Comparison of ENCODE assay signal across 14 mouse cellular contexts in the genomic region with DNA sequence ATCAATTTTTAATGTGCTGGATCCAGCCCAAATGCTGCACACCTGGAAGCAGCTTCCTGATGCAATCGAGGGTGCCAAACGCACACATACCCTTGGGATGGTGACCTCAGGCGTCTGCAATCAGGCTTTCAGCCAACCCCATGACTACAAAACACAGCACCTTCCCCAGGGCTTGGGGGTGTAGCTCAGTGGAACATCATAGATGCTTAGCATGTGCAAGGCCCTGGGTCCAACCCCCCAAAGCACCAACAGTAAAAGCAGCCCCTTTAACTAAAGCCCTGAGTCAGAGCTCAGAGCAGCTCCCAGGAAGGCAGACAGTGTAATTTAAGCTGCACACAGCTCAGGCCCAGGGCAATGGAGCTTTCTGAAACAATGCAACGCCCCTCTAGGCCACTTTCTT. TPM values are rescaled to one million over a fixed set of nuclear protein-coding genes. Genes with fewer than 3 reads are reported as not detected.
DNase-seq lines count a peak whose midpoint lies in the region; ATAC-seq lines count a peak whose summit lies in the region.
"Had no signal": no experiment of that assay in that cellular context is flagged by ENCODE, and none has a peak within 500 bp of the region (broad histone marks: within the 10 kb centered on the region; RNA-seq: fewer than 3 reads in every experiment).

No protein-coding gene starts in this region.

- peaks cover 51% of the 10 kb centered on the region for H3K4me1 ChIP-seq in midbrain, embryonic 10.5 days
- H3K4me1 ChIP-seq in midbrain, embryonic 11.5 days (ENCODE audit: control insufficient read depth, insufficient read depth, low read length) = peaks cover 24% of the 10 kb centered on the region
- H3K4me1 ChIP-seq in embryonic facial prominence, embryonic 12.5 days = peaks cover 30% of the 10 kb centered on the region
- H3K4me1 ChIP-seq in midbrain, embryonic 16.5 days (ENCODE audit: control insufficient read depth, insufficient read depth, low read length) = peaks cover 31% of the 10 kb centered on the region
- H3K4me1 ChIP-seq in heart, embryonic 10.5 days = peaks cover 24% of the 10 kb centered on the region

- peaks cover 19% of the 10 kb centered on the region for H3K36me3 ChIP-seq in midbrain, embryonic 10.5 days
- H3K36me3 ChIP-seq in midbrain, embryonic 11.5 days (ENCODE audit: control insufficient read depth, insufficient read depth, low read length) = no peaks in the 10 kb centered on the region
- peaks cover 4% of the 10 kb centered on the region; the same call in 1 of the 2 replicates for H3K36me3 ChIP-seq in embryonic facial prominence, embryonic 12.5 days
- no peaks in the 10 kb centered on the region for H3K36me3 ChIP-seq in midbrain, embryonic 16.5 days (ENCODE audit: control insufficient read depth, insufficient read depth, low read length)
- H3K36me3 ChIP-seq in heart, embryonic 10.5 days = peaks cover 9% of the 10 kb centered on the region; the same call in 1 of the 2 replicates
- H3K36me3 ChIP-seq: liver, embryonic 15.5 days had no signal

- no peak for DNase-seq in midbrain, embryonic 10.5 days (ENCODE audit: low spot score)
- DNase-seq in midbrain, embryonic 11.5 days (ENCODE audit: low spot score, missing footprints) = no peak
- peak; percentile 11 to 31 for DNase-seq in kidney, adult 8-10 months
- DNase-seq in adipocyte (ENCODE audit: low spot score) = no peak
- DNase-seq in heart, embryonic 10.5 days (ENCODE audit: low spot score) = no peak
- DNase-seq: cerebellum, adult 9-10 months had no signal

- H3K4me2 ChIP-seq in midbrain, embryonic 11.5 days = no peak overlapping the region
- H3K4me2 ChIP-seq in embryonic facial prominence, embryonic 12.5 days (replicated peaks) = no peak overlapping the region
- H3K4me2 ChIP-seq in midbrain, embryonic 16.5 days (ENCODE audit: low read length) = no peak overlapping the region
- H3K4me2 ChIP-seq: liver, embryonic 15.5 days had no signal

- no peak for ATAC-seq in midbrain, embryonic 11.5 days (ENCODE audit: low FRiP score)
- 0 out of 2 replicates have a peak, but pooled peaks have one; percentile 18 for ATAC-seq in embryonic facial prominence, embryonic 12.5 days (ENCODE audit: insufficient number of reproducible peaks, insufficient read depth, low FRiP score, low TSS enrichment)
- ATAC-seq in midbrain, embryonic 16.5 days = peak; percentile 19; the same call in 1 of the 2 replicates
- ATAC-seq in megakaryocyte progenitor cell, adult 5-6 weeks (replicated peaks; ENCODE audit: poor library complexity) = no peak

- peaks cover 54% of the 10 kb centered on the region for H3K27me3 ChIP-seq in midbrain, embryonic 10.5 days (ENCODE audit: low read depth, poor library complexity, severe bottlenecking)
- H3K27me3 ChIP-seq in midbrain, embryonic 11.5 days (ENCODE audit: control insufficient read depth, insufficient read depth, low read length) = no peaks in the 10 kb centered on the region; the same call in 1 of the 2 replicates
- H3K27me3 ChIP-seq in embryonic facial prominence, embryonic 12.5 days = no peaks in the 10 kb centered on the region
- no peaks in the 10 kb centered on the region for H3K27me3 ChIP-seq in midbrain, embryonic 16.5 days (ENCODE audit: control insufficient read depth, insufficient read depth, low read depth, low read length)
- H3K27me3 ChIP-seq in heart, embryonic 10.5 days (ENCODE audit: insufficient read depth, poor library complexity, severe bottlenecking) = no peaks in the 10 kb centered on the region
- H3K27me3 ChIP-seq: megakaryocyte, embryonic 14.5 days had no signal

- H3K9ac ChIP-seq in midbrain, embryonic 11.5 days (ENCODE audit: low read length) = no peak overlapping the region
- no peak overlapping the region for H3K9ac ChIP-seq in embryonic facial prominence, embryonic 12.5 days
- H3K9ac ChIP-seq in midbrain, embryonic 16.5 days (ENCODE audit: low read depth, low read length) = no peak overlapping the region
- H3K9ac ChIP-seq: liver, embryonic 15.5 days had no signal

- H3K27ac ChIP-seq in midbrain, embryonic 10.5 days (replicated peaks) = peak overlapping the region; percentile 42; the same call in 1 of the 2 replicates
- H3K27ac ChIP-seq in midbrain, embryonic 11.5 days (ENCODE audit: low read depth, low read length) = no peak overlapping the region
- no peak overlapping the region for H3K27ac ChIP-seq in embryonic facial prominence, embryonic 12.5 days
- no peak overlapping the region for H3K27ac ChIP-seq in midbrain, embryonic 16.5 days (ENCODE audit: low read length)
- H3K27ac ChIP-seq in heart, embryonic 10.5 days = no peak overlapping the region
- H3K27ac ChIP-seq: liver, embryonic 15.5 days had no signal

- no peaks in the 10 kb centered on the region for H3K9me3 ChIP-seq in midbrain, embryonic 10.5 days (replicated peaks)
- no peaks in the 10 kb centered on the region for H3K9me3 ChIP-seq in midbrain, embryonic 11.5 days (ENCODE audit: control insufficient read depth, low read length)
- H3K9me3 ChIP-seq in embryonic facial prominence, embryonic 12.5 days = no peaks in the 10 kb centered on the region
- no peaks in the 10 kb centered on the region for H3K9me3 ChIP-seq in midbrain, embryonic 16.5 days (replicated peaks; ENCODE audit: control insufficient read depth, low read length, poor library complexity, severe bottlenecking)
- no peaks in the 10 kb centered on the region for H3K9me3 ChIP-seq in heart, embryonic 10.5 days
- H3K9me3 ChIP-seq: liver, embryonic 15.5 days; megakaryocyte, embryonic 14.5 days had no signal

- 68% methylated on average over 4 of the region's 4 CpGs for WGBS in midbrain, embryonic 10.5 days
- WGBS in midbrain, embryonic 11.5 days = 61% methylated on average over 4 of the region's 4 CpGs
- WGBS in embryonic facial prominence, embryonic 12.5 days = 30% methylated on average over 4 of the region's 4 CpGs
- WGBS in midbrain, embryonic 16.5 days = 36% methylated on average over 4 of the region's 4 CpGs
- 66% methylated on average over 4 of the region's 4 CpGs for WGBS in heart, embryonic 10.5 days

- no peak overlapping the region for H3K4me3 ChIP-seq in midbrain, embryonic 10.5 days
- H3K4me3 ChIP-seq in midbrain, embryonic 11.5 days (ENCODE audit: low read depth, low read length) = no peak overlapping the region
- H3K4me3 ChIP-seq in embryonic facial prominence, embryonic 12.5 days = no peak overlapping the region
- H3K4me3 ChIP-seq in midbrain, embryonic 16.5 days (ENCODE audit: low read depth, low read length) = no peak overlapping the region
- no peak overlapping the region for H3K4me3 ChIP-seq in heart, embryonic 10.5 days
- H3K4me3 ChIP-seq: liver, embryonic 15.5 days; megakaryocyte, embryonic 14.5 days had no signal

RNA-seq across cellular contexts. Expression of a gene that starts 9.3 kb away (rescaled TPM):
- polyA plus RNA-seq in midbrain, embryonic 10.5 days (2016; fragmentation: Nextera tagmentation; extraction: Ambion mirVana) = 9.4 and 10.0 TPM in 2 replicates
- polyA plus RNA-seq in midbrain, embryonic 11.5 days (2014; fragmentation: Nextera tagmentation; extraction: Ambion mirVana) = 10.0 and 11.1 TPM in 2 replicates
- polyA plus RNA-seq in embryonic facial prominence, embryonic 12.5 days (2016; fragmentation: Nextera tagmentation; extraction: Ambion mirVana) = 11.5 and 13.5 TPM in 2 replicates
- polyA plus RNA-seq in midbrain, embryonic 16.5 days (2015; fragmentation: Nextera tagmentation; extraction: Ambion mirVana) = 14.1 and 16.3 TPM in 2 replicates
- 5.9 and 9.1 TPM in 2 replicates for polyA plus RNA-seq in heart, embryonic 10.5 days (2016; fragmentation: Nextera tagmentation; extraction: Ambion mirVana)
- 117 and 120 TPM in 2 replicates for total RNA-seq in megakaryocyte progenitor cell, adult 5-6 weeks (2015)
- 190 and 207 TPM in 2 replicates for total RNA-seq in megakaryocyte progenitor cell, adult 5-6 weeks (2017)

RNA-seq across cellular contexts. Expression of a gene that starts 49.7 kb away (rescaled TPM):
- polyA plus RNA-seq in midbrain, embryonic 10.5 days (2016; fragmentation: Nextera tagmentation; extraction: Ambion mirVana) = 0.10 TPM in 1 of 2 replicates, not detected in the other
- 0.07 TPM in 1 of 2 replicates, not detected in the other for polyA plus RNA-seq in midbrain, embryonic 11.5 days (2014; fragmentation: Nextera tagmentation; extraction: Ambion mirVana)
- polyA plus RNA-seq in embryonic facial prominence, embryonic 12.5 days (2016; fragmentation: Nextera tagmentation; extraction: Ambion mirVana) = 0.09 and 0.25 TPM in 2 replicates
- 0.16 and 0.25 TPM in 2 replicates for polyA plus RNA-seq in midbrain, embryonic 16.5 days (2015; fragmentation: Nextera tagmentation; extraction: Ambion mirVana)
- not detected in 2 replicates for polyA plus RNA-seq in heart, embryonic 10.5 days (2016; fragmentation: Nextera tagmentation; extraction: Ambion mirVana)
- total RNA-seq in megakaryocyte progenitor cell, adult 5-6 weeks (2015) = not detected in 2 replicates
- not detected in 2 replicates for total RNA-seq in megakaryocyte progenitor cell, adult 5-6 weeks (2017)
- total RNA-seq: ES-E14; gastrocnemius, postnatal 4 days; left cerebral cortex, adult 18-20 months had no signal
- polyA plus RNA-seq: liver, embryonic 15.5 days had no signal

Comparison
In these comparisons a context has a peak if more than half of its experiments do, and no peak if none do; other contexts are left out.
1. ATAC-seq: peak in embryonic facial prominence, embryonic 12.5 days (single experiment) and midbrain, embryonic 16.5 days (single experiment); none in midbrain, embryonic 11.5 days (single experiment) and megakaryocyte progenitor cell, adult 5-6 weeks (single experiment).
2. DNase-seq: peak in kidney, adult 8-10 months (2 of 2); none in midbrain, embryonic 10.5 days (single experiment), midbrain, embryonic 11.5 days (single experiment), adipocyte (single experiment) and heart, embryonic 10.5 days (single experiment).